Mouse (Mus musculus) G1E (cell line): ENCODE results near the gene St6galnac3.

Experiments used
- CTCF ChIP-seq: IDR thresholded peaks from 2 replicates; pipeline ENCODE4 v1.5.1; 2012; ENCODE audit warnings: low read depth, low read length, inconsistent platforms, mixed read lengths
- TAL1 ChIP-seq: conservative IDR thresholded peaks from 2 replicates; pipeline ENCODE4 v1.6.1; 2012; ENCODE audit warnings: low read depth, low read length, inconsistent platforms, mixed read lengths

- TF ChIP-seq TAL1: no peak
- no peak for TF ChIP-seq CTCF
Measured at GRCm38 (mm10) chr3:153292853-153293252, 432.1 kb downstream of the St6galnac3 start.
